Mouse (Mus musculus) lung, adult 2 months (tissue): ENCODE results near the gene Gm49325.

Source experiments
- CTCF ChIP-seq: fragments of 200-500 bp; IDR thresholded peaks from 2 replicates; pipeline ENCODE4 v1.5.1; 2011; ENCODE audit warnings: mild to moderate bottlenecking, low read length, control low read depth; ENCODE audit not compliant: insufficient read depth
- POLR2A ChIP-seq: fragments of 200-500 bp; IDR thresholded peaks from 2 replicates; pipeline ENCODE4 v1.6.1; 2011; ENCODE audit warnings: low read depth, mild to moderate bottlenecking, control low read depth, low read length, borderline replicate concordance; ENCODE audit errors: extremely low read depth

DNA sequence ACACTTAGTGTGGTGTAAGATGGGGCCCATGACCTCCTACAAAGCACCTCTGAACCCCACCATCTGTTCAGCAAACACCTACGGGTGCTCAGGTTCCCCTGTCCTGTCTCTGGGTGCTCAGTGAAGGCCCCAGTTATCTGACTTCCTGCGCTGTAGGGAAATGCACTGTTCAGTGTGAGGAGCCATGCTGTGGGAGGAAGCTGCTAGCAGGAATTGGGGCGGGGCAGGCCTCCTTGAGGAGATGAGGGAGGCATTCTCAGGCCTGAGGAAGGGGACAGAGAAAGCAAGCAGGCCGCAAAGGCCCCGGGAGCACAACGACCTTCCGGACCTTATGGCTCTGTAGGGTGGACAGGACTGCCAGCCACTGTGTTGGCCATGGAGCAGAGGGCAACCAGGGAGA lies 16.9 kb upstream of the Gm49325 start:
- TF ChIP-seq CTCF, result no peak
- no peak for TF ChIP-seq POLR2A
